Mouse (Mus musculus): Measurements from ENCODE around the gene Mcm10. TPM values are rescaled to one million over a fixed set of nuclear protein-coding genes. Genes with fewer than 3 reads are reported as not detected.

Mcm10 gene
- total and polyA plus RNA-seq, 3 experiments: 102 to 214 (median 107) TPM

Other genes with a start within 250 kb of the Mcm10 start
- gene Sephs1, start 131.2 kb downstream of the Mcm10 start, total RNA-seq (2012; rRNA removed): 36.9 and 37.1 TPM in 2 replicates
- 10 to 100 TPM in 1 of 2 experiments, not detected in 1; 40.4 TPM for gene Sephs1, start 131.2 kb downstream of the Mcm10 start, polyA plus RNA-seq (2012; ENCODE audit: insufficient read depth in 1 of 2, insufficient read length in 2 of 2, low read depth in 1 of 2, low replicate concordance in 2 of 2, missing spikeins in 1 of 2)
- not detected in 2 replicates for gene Phyh, start 93.8 kb downstream of the Mcm10 start, total RNA-seq (2012; rRNA removed)
- not detected for gene Phyh, start 93.8 kb downstream of the Mcm10 start, polyA plus RNA-seq (2012; ENCODE audit: insufficient read depth in 1 of 2, insufficient read length in 2 of 2, low read depth in 1 of 2, low replicate concordance in 2 of 2, missing spikeins in 1 of 2)
- not detected in 2 replicates for gene Ucma, start 36.7 kb downstream of the Mcm10 start, total RNA-seq (2012; rRNA removed)
- not detected for gene Ucma, start 36.7 kb downstream of the Mcm10 start, polyA plus RNA-seq (2012; ENCODE audit: insufficient read depth in 1 of 2, insufficient read length in 2 of 2, low read depth in 1 of 2, low replicate concordance in 2 of 2, missing spikeins in 1 of 2)
- 10.5 and 10.9 TPM in 2 replicates for gene Optn, start 51.3 kb upstream of the Mcm10 start, total RNA-seq (2012; rRNA removed)
- 10 to 100 TPM in 1 of 2 experiments, not detected in 1; 17.0 TPM for gene Optn, start 51.3 kb upstream of the Mcm10 start, polyA plus RNA-seq (2012; ENCODE audit: insufficient read depth in 1 of 2, insufficient read length in 2 of 2, low read depth in 1 of 2, low replicate concordance in 2 of 2, missing spikeins in 1 of 2)
- not detected in 2 replicates for gene Ccdc3, start 125.0 kb upstream of the Mcm10 start, total RNA-seq (2012; rRNA removed)
- not detected for gene Ccdc3, start 125.0 kb upstream of the Mcm10 start, polyA plus RNA-seq (2012; ENCODE audit: insufficient read depth in 1 of 2, insufficient read length in 2 of 2, low read depth in 1 of 2, low replicate concordance in 2 of 2, missing spikeins in 1 of 2)

Data from MEL (cell line).